Mouse (Mus musculus) CD8-positive naive resting alpha-beta T cell, adult 57 days (primary cell): Measurements from ENCODE around the gene Gm35315. TPM values are rescaled to one million over a fixed set of nuclear protein-coding genes. Genes with fewer than 3 reads are reported as not detected.

Source experiments
- total RNA-seq: library from RNA; stranded (reverse); gene quantifications from one replicate; pipeline ENCODE4 v1.2.4, GENCODE M21; 2023

The Gm35315 gene
- 0.67 TPM for total RNA-seq

GRCm38 (mm10) chr5:110094030-110094846 is at the start of gene Gm35315:
Gm35315 (minus strand) TSS chr5:110094420.

DNA sequence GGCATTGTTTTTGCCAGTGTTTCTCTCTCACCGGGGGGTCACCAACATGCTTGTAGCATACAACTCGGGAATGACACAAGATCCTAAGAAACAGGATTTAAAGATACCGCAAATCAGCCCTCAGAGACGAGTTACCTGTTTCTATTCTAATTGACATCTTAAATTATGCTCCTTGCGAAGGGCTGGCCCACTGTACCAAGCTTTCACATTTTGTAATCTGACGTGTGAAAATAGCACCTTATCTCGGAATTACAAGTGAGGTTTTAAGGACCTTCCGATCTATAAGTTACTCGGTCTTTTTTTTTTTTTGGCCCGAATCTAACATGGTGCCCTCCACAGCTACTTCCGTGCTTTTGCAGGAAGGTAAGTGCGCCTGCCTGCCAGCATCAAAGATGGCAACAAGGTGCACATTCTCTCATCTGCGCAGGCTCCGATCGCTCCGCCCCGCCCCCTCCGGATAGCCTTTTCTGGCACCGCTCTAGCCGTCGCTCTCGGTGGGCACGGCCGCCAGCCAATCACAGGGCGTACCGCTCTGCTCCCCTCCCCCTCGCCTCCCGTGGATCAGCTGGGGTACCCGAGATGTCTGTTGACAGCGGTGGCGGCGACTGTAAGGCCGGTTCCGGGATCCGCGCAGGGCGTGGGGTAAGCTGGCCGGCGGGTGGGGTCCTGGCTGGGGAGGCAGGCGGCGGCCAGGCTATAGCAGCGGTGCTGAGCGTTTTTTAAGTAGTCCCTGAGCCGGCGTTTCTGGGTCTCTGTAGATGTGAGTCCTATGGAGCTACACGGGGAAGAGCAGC is 41.3 kb upstream of the Gm35315 start, which contains the start of gene Chfr:
Chfr (plus strand) TSS at position 550 of the 794 bp plus-strand sequence.

GRCm38 (mm10) chr5:110109991-110110441 is 15.8 kb upstream of the Gm35315 start, which contains the start of gene Zfp605:
Zfp605 (plus strand) TSS chr5:110110092.

GRCm38 (mm10) chr5:110107581-110108304 is 13.5 kb upstream of the Gm35315 start, which contains the start of gene Gtpbp6:
Gtpbp6 (minus strand) TSS chr5:110108197.

GRCm38 (mm10) chr5:110099656-110100580 is 5.7 kb upstream of the Gm35315 start, which contains the start of gene Plcxd1:
Plcxd1 (plus strand) TSS chr5:110099969.

GRCm38 (mm10) chr5:110072413-110072812 is 21.8 kb downstream of the Gm35315 start, which contains the start of gene Gm17655:
Gm17655 (minus strand) TSS chr5:110072513.

Other genes starting within 250 kb of the Gm35315 start
- 18.7 TPM for gene Gm15446, start 171.0 kb downstream of the Gm35315 start, total RNA-seq
- 22.6 TPM for gene Zfp932, start 97.9 kb downstream of the Gm35315 start, total RNA-seq
- 7.0 TPM for gene Gm17655, start 21.9 kb downstream of the Gm35315 start, total RNA-seq
- 0.43 TPM for gene Plcxd1, start 5.5 kb upstream of the Gm35315 start, total RNA-seq
- 118 TPM for gene Gtpbp6, start 13.8 kb upstream of the Gm35315 start, total RNA-seq
- 9.0 TPM for gene Zfp605, start 15.7 kb upstream of the Gm35315 start, total RNA-seq
- 82.8 TPM for gene Chfr, start 41.4 kb upstream of the Gm35315 start, total RNA-seq
- gene Golga3, start 82.3 kb upstream of the Gm35315 start, total RNA-seq = 38.9 TPM
- gene Ankle2, start 136.6 kb upstream of the Gm35315 start, total RNA-seq = 61.2 TPM
- 43.3 TPM for gene Pgam5, start 175.5 kb upstream of the Gm35315 start, total RNA-seq
- gene Pxmp2, start 191.8 kb upstream of the Gm35315 start, total RNA-seq = 1.2 TPM
- gene Pole, start 191.9 kb upstream of the Gm35315 start, total RNA-seq = 9.4 TPM
- gene P2rx2, start 248.8 kb upstream of the Gm35315 start, total RNA-seq = 0.40 TPM